Mouse (Mus musculus): Measurements from ENCODE around the gene Efnb3. TPM values are rescaled to one million over a fixed set of nuclear protein-coding genes. Genes with fewer than 3 reads are reported as not detected.
A peak's percentile ranks its signal among the peaks of the same experiment; 100 is the strongest.

The Efnb3 gene
- polyA plus RNA-seq, 1 experiment from 2014 or later, result 31.5 TPM

- Histone ChIP-seq H3K9me3 (replicated peaks) (no peaks in the 10 kb centered on the region), H3K36me3 (peaks cover 54% of the 10 kb centered on the region)
- 49% methylated on average over 3 of the region's 3 CpGs for WGBS
Measured at GRCm38 (mm10) chr11:69564391-69564790, 4.4 kb upstream of the Efnb3 start.

GRCm38 (mm10) chr11:69563373-69563772, 3.4 kb upstream of the Efnb3 start:
- Histone ChIP-seq H3K4me3 (replicated peaks) (no peak overlapping the region), H3K4me1 (peaks cover 33% of the 10 kb centered on the region), H3K36me3 (peaks cover 53% of the 10 kb centered on the region), H3K27me3 (no peaks in the 10 kb centered on the region), H3K27ac (replicated peaks) (no peak overlapping the region), H3K9ac (no peak overlapping the region), H3K9me3 (replicated peaks) (no peaks in the 10 kb centered on the region), H3K4me2 (replicated peaks) (no peak overlapping the region)
- no peak for ATAC-seq (ENCODE audit: insufficient number of reproducible peaks, low FRiP score, low TSS enrichment, low read depth)
- 55% methylated on average over 13 of the region's 13 CpGs for WGBS

More at GRCm38 (mm10) chr11:69564391-69564790, 4.4 kb upstream of the Efnb3 start:
- Histone ChIP-seq H3K9ac (no peak overlapping the region), H3K27me3 (no peaks in the 10 kb centered on the region), H3K4me3 (replicated peaks) (no peak overlapping the region), H3K4me1 (peaks cover 23% of the 10 kb centered on the region), H3K27ac (replicated peaks) (no peak overlapping the region), H3K4me2 (replicated peaks) (no peak overlapping the region)
- ATAC-seq (ENCODE audit: insufficient number of reproducible peaks, low FRiP score, low TSS enrichment, low read depth), result no peak

- Histone ChIP-seq H3K9me3 (replicated peaks) (no peaks in the 10 kb centered on the region), H3K27ac (replicated peaks) (peak overlapping the region; percentile 74), H3K4me3 (replicated peaks) (peak overlapping the region; percentile 64), H3K4me1 (peaks cover 46% of the 10 kb centered on the region), H3K4me2 (replicated peaks) (peak overlapping the region; percentile 86), H3K9ac (no peak overlapping the region; the same call in 1 of the 2 replicates), H3K36me3 (peaks cover 31% of the 10 kb centered on the region), H3K27me3 (no peaks in the 10 kb centered on the region)
- 22% methylated on average over 16 of the region's 16 CpGs for WGBS
- no peak for ATAC-seq (ENCODE audit: insufficient number of reproducible peaks, low FRiP score, low TSS enrichment, low read depth)
Measured at GRCm38 (mm10) chr11:69560896-69561854, 1.2 kb upstream of the Efnb3 start.

GRCm38 (mm10) chr11:69559183-69559582, 822 bp downstream of the Efnb3 start:
- Histone ChIP-seq H3K4me2 (replicated peaks) (peak overlapping the region; percentile 86), H3K4me3 (replicated peaks) (peak overlapping the region; percentile 64), H3K27me3 (no peaks in the 10 kb centered on the region), H3K9me3 (replicated peaks) (no peaks in the 10 kb centered on the region), H3K9ac (peak overlapping the region; percentile 56), H3K27ac (replicated peaks) (no peak overlapping the region), H3K36me3 (peaks cover 21% of the 10 kb centered on the region), H3K4me1 (peaks cover 46% of the 10 kb centered on the region)
- ATAC-seq (ENCODE audit: insufficient number of reproducible peaks, low FRiP score, low TSS enrichment, low read depth), result no peak
- 21% methylated on average over 5 of the region's 5 CpGs for WGBS

GRCm38 (mm10) chr11:69558756-69559155, 1.2 kb downstream of the Efnb3 start:
- Histone ChIP-seq H3K4me1 (peaks cover 46% of the 10 kb centered on the region), H3K27me3 (no peaks in the 10 kb centered on the region), H3K27ac (replicated peaks) (no peak overlapping the region), H3K4me2 (replicated peaks) (peak overlapping the region; percentile 86), H3K4me3 (replicated peaks) (peak overlapping the region; percentile 64), H3K9me3 (replicated peaks) (no peaks in the 10 kb centered on the region), H3K9ac (0 out of 2 replicates have a peak overlapping the region, but pooled peaks have one; percentile 1), H3K36me3 (peaks cover 21% of the 10 kb centered on the region)
- WGBS, result 47% methylated on average over 6 of the region's 6 CpGs
- ATAC-seq (ENCODE audit: insufficient number of reproducible peaks, low FRiP score, low TSS enrichment, low read depth), result no peak

- WGBS, result 37% methylated on average over 14 of the region's 14 CpGs
- H3K36me3 ChIP-seq, result peaks cover 12% of the 10 kb centered on the region
- peaks cover 52% of the 10 kb centered on the region for H3K4me1 ChIP-seq
- H3K27ac ChIP-seq (replicated peaks), result no peak overlapping the region
- no peaks in the 10 kb centered on the region for H3K9me3 ChIP-seq (replicated peaks)
- H3K4me2 ChIP-seq (replicated peaks), result 0 out of 2 replicates have a peak overlapping the region, but pooled peaks have one; percentile 4
- ATAC-seq (ENCODE audit: insufficient number of reproducible peaks, low FRiP score, low TSS enrichment, low read depth), result no peak
- H3K4me3 ChIP-seq (replicated peaks), result no peak overlapping the region
- H3K27me3 ChIP-seq, result no peaks in the 10 kb centered on the region
- H3K9ac ChIP-seq, result no peak overlapping the region
Measured at GRCm38 (mm10) chr11:69557381-69557958, 2.5 kb downstream of the Efnb3 start.

GRCm38 (mm10) chr11:69554539-69555140, 5.4 kb downstream of the Efnb3 start:
- Histone ChIP-seq H3K27me3 (no peaks in the 10 kb centered on the region), H3K4me1 (peaks cover 31% of the 10 kb centered on the region), H3K4me3 (replicated peaks) (no peak overlapping the region), H3K9me3 (replicated peaks) (no peaks in the 10 kb centered on the region), H3K9ac (no peak overlapping the region), H3K4me2 (replicated peaks) (no peak overlapping the region), H3K36me3 (0 out of 2 replicates have a peak, but pooled peaks cover 2% of the 10 kb centered on the region), H3K27ac (replicated peaks) (no peak overlapping the region)
- no peak for ATAC-seq (ENCODE audit: insufficient number of reproducible peaks, low FRiP score, low TSS enrichment, low read depth)
- WGBS, result 77% methylated on average over 5 of the region's 5 CpGs

GRCm38 (mm10) chr11:69553341-69553721, 6.7 kb downstream of the Efnb3 start:
- H3K9me3 ChIP-seq (replicated peaks), result no peaks in the 10 kb centered on the region
- no peak for ATAC-seq (ENCODE audit: insufficient number of reproducible peaks, low FRiP score, low TSS enrichment, low read depth)

GRCm38 (mm10) chr11:69552622-69553340, 7.2 kb downstream of the Efnb3 start:
- Histone ChIP-seq H3K4me1 (peaks cover 15% of the 10 kb centered on the region), H3K27me3 (no peaks in the 10 kb centered on the region), H3K36me3 (0 out of 2 replicates have a peak, but pooled peaks cover 2% of the 10 kb centered on the region), H3K27ac (replicated peaks) (no peak overlapping the region), H3K9me3 (replicated peaks) (no peaks in the 10 kb centered on the region), H3K9ac (no peak overlapping the region), H3K4me3 (replicated peaks) (no peak overlapping the region), H3K4me2 (replicated peaks) (no peak overlapping the region)
- WGBS, result 23% methylated on average over 14 of the region's 14 CpGs
- ATAC-seq (ENCODE audit: insufficient number of reproducible peaks, low FRiP score, low TSS enrichment, low read depth), result no peak

More at GRCm38 (mm10) chr11:69553341-69553721, 6.7 kb downstream of the Efnb3 start:
- Histone ChIP-seq H3K27ac (replicated peaks) (no peak overlapping the region), H3K27me3 (no peaks in the 10 kb centered on the region), H3K4me2 (replicated peaks) (no peak overlapping the region), H3K9ac (no peak overlapping the region), H3K4me1 (peaks cover 19% of the 10 kb centered on the region), H3K36me3 (0 out of 2 replicates have a peak, but pooled peaks cover 2% of the 10 kb centered on the region), H3K4me3 (replicated peaks) (no peak overlapping the region)
- WGBS, result 19% methylated on average over 2 of the region's 2 CpGs

GRCm38 (mm10) chr11:69551310-69551709, 8.7 kb downstream of the Efnb3 start:
- 63% methylated on average over 4 of the region's 4 CpGs for WGBS
- H3K4me1 ChIP-seq, result peaks cover 16% of the 10 kb centered on the region
- no peak overlapping the region for H3K4me3 ChIP-seq (replicated peaks)
- H3K36me3 ChIP-seq, result 0 out of 2 replicates have a peak, but pooled peaks cover 2% of the 10 kb centered on the region
- H3K27ac ChIP-seq (replicated peaks), result no peak overlapping the region
- no peak overlapping the region for H3K9ac ChIP-seq
- H3K4me2 ChIP-seq (replicated peaks), result no peak overlapping the region
- no peaks in the 10 kb centered on the region for H3K27me3 ChIP-seq
- ATAC-seq (ENCODE audit: insufficient number of reproducible peaks, low FRiP score, low TSS enrichment, low read depth), result no peak
- H3K9me3 ChIP-seq (replicated peaks), result no peaks in the 10 kb centered on the region

Measured in embryonic facial prominence, embryonic 15.5 days (tissue).